Mouse (Mus musculus) midbrain, embryonic 15.5 days (tissue): ENCODE measurements around the gene Rbms3. TPM values are rescaled to one million over a fixed set of nuclear protein-coding genes. Genes with fewer than 3 reads are reported as not detected.

Experiments used
- ATAC-seq: fragments of 200-750 bp; cut with Nextera tagmentation; replicated peaks from 2 replicates; pipeline ENCODE4 v1.8.0; 2017; ENCODE audit warnings: moderate TSS enrichment
- H3K27ac ChIP-seq: fragments of 300-500 bp; sonication (generic); 2 replicates; pipeline ENCODE4 v1.5.1; 2015; ENCODE audit warnings: mild to moderate bottlenecking, inconsistent platforms
- H3K27me3 ChIP-seq: fragments of 300-500 bp; sonication (generic); replicated peaks from 2 replicates; pipeline ENCODE4 v1.6.1; 2015; ENCODE audit warnings: inconsistent platforms
- H3K36me3 ChIP-seq: fragments of 300-500 bp; sonication (generic); replicated peaks from 2 replicates; pipeline ENCODE4 v1.6.1; 2015; ENCODE audit warnings: inconsistent platforms
- H3K4me1 ChIP-seq: fragments of 300-500 bp; sonication (generic); 2 replicates; pipeline ENCODE4 v1.6.1; 2015; ENCODE audit warnings: inconsistent platforms
- H3K4me2 ChIP-seq: fragments of 300-500 bp; sonication (generic); 2 replicates; pipeline ENCODE4 v1.6.1; 2015; ENCODE audit warnings: inconsistent platforms, mild to moderate bottlenecking, moderate library complexity
- H3K4me3 ChIP-seq: fragments of 300-500 bp; sonication (generic); 2 replicates; pipeline ENCODE4 v1.5.1; 2015; ENCODE audit warnings: mild to moderate bottlenecking, inconsistent platforms
- H3K9ac ChIP-seq: fragments of 300-500 bp; sonication (generic); 2 replicates; pipeline ENCODE4 v1.6.1; 2015; ENCODE audit warnings: mild to moderate bottlenecking, inconsistent platforms
- H3K9me3 ChIP-seq: fragments of 300-500 bp; sonication (generic); 2 replicates; pipeline ENCODE4 v1.6.1; 2016; ENCODE audit warnings: inconsistent platforms
- WGBS: fragments of 180-500 bp; shearing (Covaris S2); methylation state at CpG from one replicate; pipeline ENCODE4 v1.1.7; 2015; ENCODE audit warnings: mixed read lengths; 5-methylcytosine and 5-hydroxymethylcytosine counted together
- polyA plus RNA-seq: library from polyadenylated mRNA; unstranded; fragments of >200 nt; fragmentation: Nextera tagmentation; extraction: Ambion mirVana; gene quantifications from 2 replicates; pipeline ENCODE4 v1.2.1, GENCODE M21; 2015

Gene Rbms3
- polyA plus RNA-seq, 1 experiment from 2014 or later, result 51.9 TPM

GRCm38 (mm10) chr9:116833677-116834076, 796.0 kb downstream of the Rbms3 start:
- no peak for ATAC-seq
- Histone ChIP-seq H3K27ac (no peak overlapping the region), H3K4me1 (no peaks in the 10 kb centered on the region), H3K9me3 (no peaks in the 10 kb centered on the region), H3K4me2 (no peak overlapping the region), H3K27me3 (no peaks in the 10 kb centered on the region), H3K36me3 (no peaks in the 10 kb centered on the region), H3K9ac (no peak overlapping the region), H3K4me3 (no peak overlapping the region)
- WGBS, result 44% methylated on average over 7 of the region's 7 CpGs

- WGBS, result 54% methylated on average over 1 of the region's 1 CpGs
- no peak overlapping the region for H3K9ac ChIP-seq
- H3K4me1 ChIP-seq, result 0 out of 2 replicates have a peak, but pooled peaks cover 3% of the 10 kb centered on the region
- H3K4me2 ChIP-seq, result no peak overlapping the region
- no peaks in the 10 kb centered on the region for H3K36me3 ChIP-seq
- H3K27me3 ChIP-seq, result no peaks in the 10 kb centered on the region
- ATAC-seq, result no peak
- H3K4me3 ChIP-seq, result no peak overlapping the region
- no peak overlapping the region for H3K27ac ChIP-seq
- H3K9me3 ChIP-seq, result no peaks in the 10 kb centered on the region
Measured at GRCm38 (mm10) chr9:116832822-116833221, 796.9 kb downstream of the Rbms3 start.

- 90% methylated on average over 5 of the region's 5 CpGs for WGBS
- Histone ChIP-seq H3K27ac (no peak overlapping the region), H3K4me3 (no peak overlapping the region), H3K4me2 (no peak overlapping the region), H3K9me3 (no peaks in the 10 kb centered on the region), H3K9ac (no peak overlapping the region), H3K27me3 (no peaks in the 10 kb centered on the region), H3K4me1 (0 out of 2 replicates have a peak, but pooled peaks cover 3% of the 10 kb centered on the region), H3K36me3 (no peaks in the 10 kb centered on the region)
- ATAC-seq, result no peak
Measured at GRCm38 (mm10) chr9:116831386-116831785, 798.3 kb downstream of the Rbms3 start.

GRCm38 (mm10) chr9:116829929-116830328, 799.8 kb downstream of the Rbms3 start:
- no peak for ATAC-seq
- Histone ChIP-seq H3K9ac (no peak overlapping the region), H3K27ac (no peak overlapping the region), H3K4me2 (no peak overlapping the region), H3K27me3 (no peaks in the 10 kb centered on the region), H3K4me3 (no peak overlapping the region), H3K4me1 (0 out of 2 replicates have a peak, but pooled peaks cover 3% of the 10 kb centered on the region), H3K36me3 (no peaks in the 10 kb centered on the region), H3K9me3 (no peaks in the 10 kb centered on the region)
- 78% methylated on average over 4 of the region's 4 CpGs for WGBS

- H3K9ac ChIP-seq, result no peak overlapping the region
- H3K27me3 ChIP-seq, result no peaks in the 10 kb centered on the region
- no peak overlapping the region for H3K4me2 ChIP-seq
- no peaks in the 10 kb centered on the region for H3K36me3 ChIP-seq
- ATAC-seq, result no peak
- no peaks in the 10 kb centered on the region for H3K4me1 ChIP-seq
- H3K9me3 ChIP-seq, result no peaks in the 10 kb centered on the region
- 89% methylated on average over 7 of the region's 7 CpGs for WGBS
- no peak overlapping the region for H3K27ac ChIP-seq
- H3K4me3 ChIP-seq, result no peak overlapping the region
Measured at GRCm38 (mm10) chr9:116821601-116822000, 808.1 kb downstream of the Rbms3 start.

- H3K36me3 ChIP-seq, result no peaks in the 10 kb centered on the region
- no peaks in the 10 kb centered on the region for H3K9me3 ChIP-seq
- WGBS, result 70% methylated on average over 1 of the region's 1 CpGs
- no peak overlapping the region for H3K4me2 ChIP-seq
- no peak for ATAC-seq
- H3K4me1 ChIP-seq, result no peaks in the 10 kb centered on the region
- no peaks in the 10 kb centered on the region for H3K27me3 ChIP-seq
- no peak overlapping the region for H3K9ac ChIP-seq
- H3K27ac ChIP-seq, result no peak overlapping the region
- no peak overlapping the region for H3K4me3 ChIP-seq
Measured at GRCm38 (mm10) chr9:116817196-116817595, 812.5 kb downstream of the Rbms3 start.

- 69% methylated on average over 10 of the region's 10 CpGs for WGBS
- no peak for ATAC-seq
- H3K4me1 ChIP-seq, result no peaks in the 10 kb centered on the region
- no peaks in the 10 kb centered on the region for H3K36me3 ChIP-seq
- H3K9me3 ChIP-seq, result no peaks in the 10 kb centered on the region
- H3K27ac ChIP-seq, result no peak overlapping the region
- no peak overlapping the region for H3K4me2 ChIP-seq
- H3K4me3 ChIP-seq, result no peak overlapping the region
- no peak overlapping the region for H3K9ac ChIP-seq
- H3K27me3 ChIP-seq, result no peaks in the 10 kb centered on the region
Measured at GRCm38 (mm10) chr9:116814495-116815094, 815.1 kb downstream of the Rbms3 start.

- Histone ChIP-seq H3K27me3 (no peaks in the 10 kb centered on the region), H3K9ac (no peak overlapping the region), H3K36me3 (no peaks in the 10 kb centered on the region), H3K4me2 (no peak overlapping the region), H3K4me1 (peaks cover 1% of the 10 kb centered on the region; the same call in 1 of the 2 replicates), H3K9me3 (no peaks in the 10 kb centered on the region), H3K4me3 (no peak overlapping the region), H3K27ac (peak overlapping the region; percentile 30; the same call in 1 of the 2 replicates)
- 66% methylated on average over 2 of the region's 2 CpGs for WGBS
- no peak for ATAC-seq
Measured at GRCm38 (mm10) chr9:116813396-116813795, 816.3 kb downstream of the Rbms3 start.

- H3K4me1 ChIP-seq, result peaks cover 18% of the 10 kb centered on the region
- H3K27me3 ChIP-seq, result no peaks in the 10 kb centered on the region
- no peak overlapping the region for H3K4me2 ChIP-seq
- no peak for ATAC-seq
- no peak overlapping the region for H3K9ac ChIP-seq
- 80% methylated on average over 5 of the region's 5 CpGs for WGBS
- no peak overlapping the region for H3K4me3 ChIP-seq
- H3K36me3 ChIP-seq, result no peaks in the 10 kb centered on the region
- no peak overlapping the region for H3K27ac ChIP-seq
- H3K9me3 ChIP-seq, result no peaks in the 10 kb centered on the region
Measured at GRCm38 (mm10) chr9:116809260-116809659, 820.5 kb downstream of the Rbms3 start.

GRCm38 (mm10) chr9:116808401-116808800, 821.3 kb downstream of the Rbms3 start:
- WGBS, result 70% methylated on average over 4 of the region's 4 CpGs
- no peaks in the 10 kb centered on the region for H3K36me3 ChIP-seq
- ATAC-seq, result no peak
- H3K4me3 ChIP-seq, result no peak overlapping the region
- no peak overlapping the region for H3K4me2 ChIP-seq
- H3K4me1 ChIP-seq, result peaks cover 18% of the 10 kb centered on the region
- H3K9me3 ChIP-seq, result no peaks in the 10 kb centered on the region
- no peak overlapping the region for H3K9ac ChIP-seq
- H3K27me3 ChIP-seq, result no peaks in the 10 kb centered on the region
- no peak overlapping the region for H3K27ac ChIP-seq

GRCm38 (mm10) chr9:116807166-116808081, 822.3 kb downstream of the Rbms3 start:
- Histone ChIP-seq H3K27ac (peak overlapping the region; percentile 59), H3K9me3 (no peaks in the 10 kb centered on the region), H3K9ac (no peak overlapping the region), H3K4me2 (0 out of 2 replicates have a peak overlapping the region, but pooled peaks have one; percentile 6), H3K4me3 (no peak overlapping the region), H3K36me3 (no peaks in the 10 kb centered on the region), H3K4me1 (peaks cover 21% of the 10 kb centered on the region), H3K27me3 (no peaks in the 10 kb centered on the region)
- WGBS, result 9% methylated on average over 16 of the region's 16 CpGs
- ATAC-seq, result peak; percentile 81

- Histone ChIP-seq H3K36me3 (no peaks in the 10 kb centered on the region), H3K9me3 (no peaks in the 10 kb centered on the region), H3K27ac (no peak overlapping the region), H3K9ac (no peak overlapping the region), H3K27me3 (no peaks in the 10 kb centered on the region), H3K4me2 (no peak overlapping the region), H3K4me1 (peaks cover 18% of the 10 kb centered on the region), H3K4me3 (no peak overlapping the region)
- 64% methylated on average over 3 of the region's 3 CpGs for WGBS
- no peak for ATAC-seq
Measured at GRCm38 (mm10) chr9:116803292-116803731, 826.4 kb downstream of the Rbms3 start.
